Mouse (Mus musculus) left cerebral cortex, adult 6 months (tissue): Measurements from ENCODE around the gene Irf7. TPM values are rescaled to one million over a fixed set of nuclear protein-coding genes. Genes with fewer than 3 reads are reported as not detected.

ENCODE experiments used
- long read RNA-seq, 2 experiments: library from polyadenylated mRNA; unstranded; transcript quantifications; one replicate each; pipeline ENCODE4 v2.0.0; 2019 to 2020
- polyA plus RNA-seq: library from polyadenylated mRNA; unstranded; fragments of <200 nt; fragmentation: Nextera tagmentation; gene quantifications from 2 replicates; pipeline ENCODE4 v1.2.3, GENCODE M21; 2021

The Irf7 gene
- 2.1 and 4.0 TPM in 2 replicates for polyA plus RNA-seq
- long read RNA-seq, experiment 1, transcript Irf7-201 (10 exons, 1,916 nt), result major isoform, 5 of 15 reads
- long read RNA-seq, experiment 1, partial matches to known transcripts, result 0 of 15 reads
- long read RNA-seq, experiment 1, other reads (novel, unspliced or antisense), result 7 of 15 reads
- long read RNA-seq, experiment 2, partial matches to known transcripts, result 0 of 3 reads
- long read RNA-seq, experiment 2, other reads (novel, unspliced or antisense), result 2 of 3 reads

GRCm38 (mm10) chr7:141265739-141266561, at the start of gene Irf7:
Gene Irf7, minus strand, starts transcription at chr7:141266481.

GRCm38 (mm10) chr7:141291921-141292582, 25.8 kb upstream of the Irf7 start, which contains the start of gene Drd4:
Gene Drd4, plus strand, starts transcription at chr7:141292006.

GRCm38 (mm10) chr7:141278766-141279590, 12.7 kb upstream of the Irf7 start, which contains the start of gene Sct:
Gene Sct, minus strand, starts transcription at chr7:141279133.

GRCm38 (mm10) chr7:141276546-141276945, 10.3 kb upstream of the Irf7 start, which contains the start of gene Cdhr5:
Gene Cdhr5, minus strand, starts transcription at chr7:141276786.

GRCm38 (mm10) chr7:141228279-141229067, 37.8 kb downstream of the Irf7 start, which contains the start of gene Phrf1:
Gene Phrf1, plus strand, starts transcription at chr7:141228784.

GRCm38 (mm10) chr7:141215101-141215879, 51.0 kb downstream of the Irf7 start, which contains the start of gene Rassf7:
Gene Rassf7, plus strand, starts transcription at chr7:141215860.

GRCm38 (mm10) chr7:141213605-141214235, 52.6 kb downstream of the Irf7 start, which contains the start of gene Lmntd2:
Gene Lmntd2, minus strand, starts transcription at chr7:141214080.

Other genes starting within 250 kb of the Irf7 start
- gene Ifitm6, start 248.6 kb downstream of the Irf7 start, polyA plus RNA-seq, result 0.44 and 1.1 TPM in 2 replicates
- gene Gm17387, start 237.3 kb downstream of the Irf7 start, polyA plus RNA-seq, result not detected in 2 replicates
- gene B4galnt4, start 205.4 kb downstream of the Irf7 start, polyA plus RNA-seq, result 19.2 and 19.7 TPM in 2 replicates
- gene Pkp3, start 188.3 kb downstream of the Irf7 start, polyA plus RNA-seq, result 0.23 TPM in 1 of 2 replicates, not detected in the other
- gene Sigirr, start 165.9 kb downstream of the Irf7 start, polyA plus RNA-seq, result 2.1 TPM in 2 replicates
- gene Ano9, start 148.7 kb downstream of the Irf7 start, polyA plus RNA-seq, result not detected in 2 replicates
- 33.2 and 42.7 TPM in 2 replicates for gene Ptdss2, start 144.1 kb downstream of the Irf7 start, polyA plus RNA-seq
- 51.2 and 65.7 TPM in 2 replicates for gene Rnh1, start 93.6 kb downstream of the Irf7 start, polyA plus RNA-seq
- gene Hras, start 72.5 kb downstream of the Irf7 start, polyA plus RNA-seq, result 68.2 and 284 TPM in 2 replicates
- 3.4 and 3.9 TPM in 2 replicates for gene Lrrc56, start 72.3 kb downstream of the Irf7 start, polyA plus RNA-seq
- not detected in 2 replicates for gene Lmntd2, start 52.4 kb downstream of the Irf7 start, polyA plus RNA-seq
- 1.9 and 2.6 TPM in 2 replicates for gene Rassf7, start 50.6 kb downstream of the Irf7 start, polyA plus RNA-seq
- gene Phrf1, start 37.7 kb downstream of the Irf7 start, polyA plus RNA-seq, result 17.9 and 20.5 TPM in 2 replicates
- gene Cdhr5, start 10.3 kb upstream of the Irf7 start, polyA plus RNA-seq, result not detected in 2 replicates
- 0.45 and 0.78 TPM in 2 replicates for gene Sct, start 12.7 kb upstream of the Irf7 start, polyA plus RNA-seq
- 0.55 and 0.61 TPM in 2 replicates for gene Drd4, start 25.5 kb upstream of the Irf7 start, polyA plus RNA-seq
- 54.9 and 58.5 TPM in 2 replicates for gene Deaf1, start 61.2 kb upstream of the Irf7 start, polyA plus RNA-seq
- 33.0 and 33.7 TPM in 2 replicates for gene Tmem80, start 61.3 kb upstream of the Irf7 start, polyA plus RNA-seq
- 3.2 and 5.2 TPM in 2 replicates for gene Eps8l2, start 72.4 kb upstream of the Irf7 start, polyA plus RNA-seq
- gene Taldo1, start 125.7 kb upstream of the Irf7 start, polyA plus RNA-seq, result 241 and 260 TPM in 2 replicates
- 38.8 and 54.8 TPM in 2 replicates for gene Gatd1, start 147.7 kb upstream of the Irf7 start, polyA plus RNA-seq
- 211 and 240 TPM in 2 replicates for gene Cend1, start 163.0 kb upstream of the Irf7 start, polyA plus RNA-seq
- gene Slc25a22, start 171.4 kb upstream of the Irf7 start, polyA plus RNA-seq, result 82.6 and 134 TPM in 2 replicates
- gene Pidd1, start 177.5 kb upstream of the Irf7 start, polyA plus RNA-seq, result 0.28 and 0.41 TPM in 2 replicates
- 2,138 and 2,186 TPM in 2 replicates for gene Rplp2, start 180.9 kb upstream of the Irf7 start, polyA plus RNA-seq
- gene Pnpla2, start 188.7 kb upstream of the Irf7 start, polyA plus RNA-seq, result 14.2 and 16.1 TPM in 2 replicates
- gene Cracr2b, start 194.6 kb upstream of the Irf7 start, polyA plus RNA-seq, result 3.8 and 5.6 TPM in 2 replicates
- 19.9 and 43.0 TPM in 2 replicates for gene Cd151, start 200.9 kb upstream of the Irf7 start, polyA plus RNA-seq
- 81.1 and 93.5 TPM in 2 replicates for gene Polr2l, start 208.7 kb upstream of the Irf7 start, polyA plus RNA-seq
- 24.3 and 26.7 TPM in 2 replicates for gene Tspan4, start 208.8 kb upstream of the Irf7 start, polyA plus RNA-seq